Mouse (Mus musculus): ENCODE measurements around the gene Gpr87. TPM values are rescaled to one million over a fixed set of nuclear protein-coding genes. Genes with fewer than 3 reads are reported as not detected.
A peak's percentile ranks its signal among the peaks of the same experiment; 100 is the strongest.

Gene Gpr87
- not detected in 2 replicates for polyA plus RNA-seq (2015; fragmentation: Nextera tagmentation; extraction: Ambion mirVana)

- H3K27me3 ChIP-seq (replicated peaks; ENCODE audit: insufficient read depth, low read length), result no peaks in the 10 kb centered on the region
- 83% methylated on average over 7 of the region's 7 CpGs for WGBS
- no peaks in the 10 kb centered on the region for H3K9me3 ChIP-seq (ENCODE audit: low read length)
- H3K27ac ChIP-seq (ENCODE audit: low read length), result no peak within 1 kb of the TSS
- H3K36me3 ChIP-seq (ENCODE audit: insufficient read depth, low read length), result no peaks in the 10 kb centered on the region
- DNase-seq (ENCODE audit: low spot score) (no peak), ATAC-seq (no peak)
- H3K9ac ChIP-seq (replicated peaks; ENCODE audit: low read depth), result no peak within 1 kb of the TSS
- H3K4me2 ChIP-seq (replicated peaks; ENCODE audit: low read depth, low read length), result no peak within 1 kb of the TSS
- TF ChIP-seq CTCF (IDR thresholded peaks at IDR 0.05) (no peak), EP300 (IDR thresholded peaks at IDR 0.05) (no peak)
- H3K4me1 ChIP-seq (ENCODE audit: insufficient read depth, low read depth, low read length), result no peaks in the 10 kb centered on the region
- no peak within 1 kb of the TSS for H3K4me3 ChIP-seq (ENCODE audit: low read depth, low read length)
Observed at GRCm38 (mm10) chr3:59194938-59195337, at the start of gene Gpr87. Gpr87 (minus strand) TSS chr3:59195104.

DNA sequence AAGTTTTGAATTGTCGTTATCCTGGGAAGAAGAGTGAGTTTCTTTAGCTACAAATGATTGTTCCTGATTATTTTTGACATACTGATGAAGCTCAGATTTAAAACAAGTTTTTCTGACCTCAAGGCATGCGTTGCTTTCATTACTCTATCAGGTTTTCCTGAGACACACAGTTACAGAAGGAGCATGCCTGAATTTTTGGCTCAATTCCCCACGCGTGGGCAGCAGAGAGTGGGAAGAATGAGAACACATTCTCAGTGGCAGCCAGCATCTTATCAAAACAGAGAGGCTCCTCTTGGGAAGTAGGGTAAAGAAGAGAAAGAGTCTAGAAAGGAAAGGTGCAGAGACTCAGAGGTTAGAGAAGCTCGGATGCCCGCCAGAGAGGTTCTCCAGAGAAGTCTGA is 48.5 kb upstream of the Gpr87 start:
- H3K27me3 ChIP-seq (replicated peaks; ENCODE audit: insufficient read depth, low read length), result no peaks in the 10 kb centered on the region
- H3K36me3 ChIP-seq (ENCODE audit: insufficient read depth, low read length), result no peaks in the 10 kb centered on the region
- ATAC-seq (no peak), DNase-seq (ENCODE audit: low spot score) (no peak)
- H3K9me3 ChIP-seq (ENCODE audit: low read length), result no peaks in the 10 kb centered on the region
- H3K4me3 ChIP-seq (ENCODE audit: low read depth, low read length), result no peak overlapping the region
- no peaks in the 10 kb centered on the region for H3K4me1 ChIP-seq (ENCODE audit: insufficient read depth, low read depth, low read length)
- no peak overlapping the region for H3K9ac ChIP-seq (replicated peaks; ENCODE audit: low read depth)
- no peak overlapping the region for H3K27ac ChIP-seq (ENCODE audit: low read length)
- TF ChIP-seq CTCF (IDR thresholded peaks at IDR 0.05), result no peak
- TF ChIP-seq EP300 (IDR thresholded peaks at IDR 0.05), result no peak
- 65% methylated on average over 6 of the region's 6 CpGs for WGBS
- no peak overlapping the region for H3K4me2 ChIP-seq (replicated peaks; ENCODE audit: low read depth, low read length)

GRCm38 (mm10) chr3:59234878-59235277 is 40.0 kb upstream of the Gpr87 start:
- Histone ChIP-seq H3K27ac (ENCODE audit: low read length) (no peak overlapping the region), H3K4me2 (replicated peaks; ENCODE audit: low read depth, low read length) (no peak overlapping the region), H3K4me1 (ENCODE audit: insufficient read depth, low read depth, low read length) (no peaks in the 10 kb centered on the region; the same call in 1 of the 2 replicates), H3K9me3 (ENCODE audit: low read length) (no peaks in the 10 kb centered on the region), H3K4me3 (ENCODE audit: low read depth, low read length) (no peak overlapping the region), H3K27me3 (replicated peaks; ENCODE audit: insufficient read depth, low read length) (no peaks in the 10 kb centered on the region), H3K36me3 (ENCODE audit: insufficient read depth, low read length) (no peaks in the 10 kb centered on the region), H3K9ac (replicated peaks; ENCODE audit: low read depth) (no peak overlapping the region)
- TF ChIP-seq CTCF (IDR thresholded peaks at IDR 0.05) (no peak), EP300 (IDR thresholded peaks at IDR 0.05) (no peak)
- ATAC-seq (no peak), DNase-seq (ENCODE audit: low spot score) (peak; percentile 6)
- 49% methylated on average over 5 of the region's 5 CpGs for WGBS

GRCm38 (mm10) chr3:59230912-59231311 is 36.0 kb upstream of the Gpr87 start:
- Histone ChIP-seq H3K4me2 (replicated peaks; ENCODE audit: low read depth, low read length) (no peak overlapping the region), H3K27me3 (replicated peaks; ENCODE audit: insufficient read depth, low read length) (no peaks in the 10 kb centered on the region), H3K27ac (ENCODE audit: low read length) (no peak overlapping the region), H3K4me1 (ENCODE audit: insufficient read depth, low read depth, low read length) (peaks cover 7% of the 10 kb centered on the region; the same call in 1 of the 2 replicates), H3K9ac (replicated peaks; ENCODE audit: low read depth) (no peak overlapping the region), H3K4me3 (ENCODE audit: low read depth, low read length) (no peak overlapping the region), H3K36me3 (ENCODE audit: insufficient read depth, low read length) (no peaks in the 10 kb centered on the region), H3K9me3 (ENCODE audit: low read length) (no peaks in the 10 kb centered on the region)
- DNase-seq (ENCODE audit: low spot score) (no peak), ATAC-seq (no peak)
- WGBS, result 41% methylated on average over 3 of the region's 3 CpGs
- TF ChIP-seq EP300 (IDR thresholded peaks at IDR 0.05) (no peak), CTCF (IDR thresholded peaks at IDR 0.05) (no peak)

- TF ChIP-seq CTCF (IDR thresholded peaks at IDR 0.05), result no peak
- TF ChIP-seq EP300 (IDR thresholded peaks at IDR 0.05), result peak; percentile 54; the same call in 1 of the 2 replicates
- H3K27ac ChIP-seq (ENCODE audit: low read length), result peak overlapping the region; percentile 84
- no peak overlapping the region for H3K9ac ChIP-seq (replicated peaks; ENCODE audit: low read depth)
- no peaks in the 10 kb centered on the region for H3K36me3 ChIP-seq (ENCODE audit: insufficient read depth, low read length)
- peak overlapping the region; percentile 37 for H3K4me2 ChIP-seq (replicated peaks; ENCODE audit: low read depth, low read length)
- H3K9me3 ChIP-seq (ENCODE audit: low read length), result no peaks in the 10 kb centered on the region
- peak; percentile 87 for DNase-seq (ENCODE audit: low spot score)
- H3K27me3 ChIP-seq (replicated peaks; ENCODE audit: insufficient read depth, low read length), result no peaks in the 10 kb centered on the region
- H3K4me1 ChIP-seq (ENCODE audit: insufficient read depth, low read depth, low read length), result peaks cover 7% of the 10 kb centered on the region; the same call in 1 of the 2 replicates
- ATAC-seq, result peak; percentile 84
- 12% methylated on average over 10 of the region's 10 CpGs for WGBS
- H3K4me3 ChIP-seq (ENCODE audit: low read depth, low read length), result peak overlapping the region; percentile 14; the same call in 1 of the 2 replicates
Observed at GRCm38 (mm10) chr3:59228730-59229551, 34.0 kb upstream of the Gpr87 start.

GRCm38 (mm10) chr3:59227696-59228095 is 32.8 kb upstream of the Gpr87 start:
- WGBS, result 95% methylated on average over 9 of the region's 9 CpGs
- no peak overlapping the region for H3K27ac ChIP-seq (ENCODE audit: low read length)
- ATAC-seq, result no peak

More at GRCm38 (mm10) chr3:59227696-59228095, 32.8 kb upstream of the Gpr87 start:
- no peaks in the 10 kb centered on the region for H3K9me3 ChIP-seq (ENCODE audit: low read length)
- DNase-seq (ENCODE audit: low spot score), result no peak
- peaks cover 7% of the 10 kb centered on the region; the same call in 1 of the 2 replicates for H3K4me1 ChIP-seq (ENCODE audit: insufficient read depth, low read depth, low read length)
- no peak overlapping the region for H3K4me2 ChIP-seq (replicated peaks; ENCODE audit: low read depth, low read length)
- no peaks in the 10 kb centered on the region for H3K27me3 ChIP-seq (replicated peaks; ENCODE audit: insufficient read depth, low read length)
- no peak overlapping the region for H3K4me3 ChIP-seq (ENCODE audit: low read depth, low read length)
- no peaks in the 10 kb centered on the region for H3K36me3 ChIP-seq (ENCODE audit: insufficient read depth, low read length)
- H3K9ac ChIP-seq (replicated peaks; ENCODE audit: low read depth), result no peak overlapping the region
- TF ChIP-seq CTCF (IDR thresholded peaks at IDR 0.05) (no peak), EP300 (IDR thresholded peaks at IDR 0.05) (no peak)

Data from lung, postnatal 0 days (tissue).